Mouse (Mus musculus) limb, embryonic 15.5 days (tissue): ENCODE data around the gene Traf7. TPM values are rescaled to one million over a fixed set of nuclear protein-coding genes. Genes with fewer than 3 reads are reported as not detected.

ENCODE experiments used
- ATAC-seq: fragments of 200-750 bp; cut with Nextera tagmentation; 2 replicates; pipeline ENCODE4 v1.8.0; 2017; ENCODE audit warnings: low read depth, moderate TSS enrichment; ENCODE audit not compliant: insufficient number of reproducible peaks, low FRiP score, low TSS enrichment
- H3K27ac ChIP-seq: fragments of 300-500 bp; sonication (generic); 2 replicates; pipeline ENCODE4 v1.5.1; 2015; ENCODE audit warnings: moderate library complexity, mild to moderate bottlenecking, inconsistent platforms
- H3K27me3 ChIP-seq: fragments of 300-500 bp; sonication (generic); 2 replicates; pipeline ENCODE4 v1.6.1; 2015; ENCODE audit warnings: inconsistent platforms
- H3K36me3 ChIP-seq: fragments of 300-500 bp; sonication (generic); 2 replicates; pipeline ENCODE4 v1.6.1; 2015; ENCODE audit warnings: inconsistent platforms
- H3K4me1 ChIP-seq: fragments of 300-500 bp; sonication (generic); 2 replicates; pipeline ENCODE4 v1.6.1; 2015; ENCODE audit warnings: inconsistent platforms
- H3K4me2 ChIP-seq: fragments of 300-500 bp; sonication (generic); 2 replicates; pipeline ENCODE4 v1.6.1; 2015; ENCODE audit warnings: mild to moderate bottlenecking, inconsistent platforms
- H3K4me3 ChIP-seq: fragments of 300-500 bp; sonication (generic); 2 replicates; pipeline ENCODE4 v1.5.1; 2015; ENCODE audit warnings: mild to moderate bottlenecking, inconsistent platforms
- H3K9ac ChIP-seq: fragments of 300-500 bp; sonication (generic); 2 replicates; pipeline ENCODE4 v1.6.1; 2015; ENCODE audit warnings: inconsistent platforms
- H3K9me3 ChIP-seq: fragments of 300-500 bp; sonication (generic); 2 replicates; pipeline ENCODE4 v1.6.1; 2016; ENCODE audit warnings: inconsistent platforms
- WGBS: fragments of 180-500 bp; shearing (Covaris S2); methylation state at CpG from one replicate; pipeline ENCODE4 v1.1.7; 2015; 5-methylcytosine and 5-hydroxymethylcytosine counted together
- polyA plus RNA-seq: library from polyadenylated mRNA; unstranded; fragments of >200 nt; fragmentation: Nextera tagmentation; extraction: Ambion mirVana; gene quantifications from 2 replicates; pipeline ENCODE4 v1.2.1, GENCODE M21; 2015

Gene Traf7
- polyA plus RNA-seq, 1 experiment from 2014 or later: 89.8 TPM

GRCm38 (mm10) chr17:24481027-24481815 is 46.5 kb downstream of the Traf7 start:
- Histone ChIP-seq H3K4me2 (no peak overlapping the region), H3K27me3 (no peaks in the 10 kb centered on the region), H3K4me1 (peaks cover 18% of the 10 kb centered on the region), H3K4me3 (no peak overlapping the region), H3K9ac (no peak overlapping the region), H3K36me3 (peaks cover 14% of the 10 kb centered on the region), H3K27ac (no peak overlapping the region), H3K9me3 (no peaks in the 10 kb centered on the region)
- no peak for ATAC-seq
- WGBS: 96% methylated on average over 20 of the region's 20 CpGs

GRCm38 (mm10) chr17:24480201-24480826 is 47.4 kb downstream of the Traf7 start:
- H3K27me3 ChIP-seq: no peaks in the 10 kb centered on the region
- no peak overlapping the region for H3K4me3 ChIP-seq
- H3K9me3 ChIP-seq: no peaks in the 10 kb centered on the region
- no peak overlapping the region for H3K27ac ChIP-seq
- no peak overlapping the region for H3K4me2 ChIP-seq
- H3K4me1 ChIP-seq: peaks cover 14% of the 10 kb centered on the region
- no peak overlapping the region for H3K9ac ChIP-seq
- peaks cover 23% of the 10 kb centered on the region for H3K36me3 ChIP-seq
- WGBS: 46% methylated on average over 3 of the region's 3 CpGs
- ATAC-seq: no peak

GRCm38 (mm10) chr17:24479431-24479830 is 48.3 kb downstream of the Traf7 start:
- H3K4me2 ChIP-seq: no peak overlapping the region
- H3K4me3 ChIP-seq: peak overlapping the region; percentile 87
- no peak overlapping the region for H3K9ac ChIP-seq
- H3K9me3 ChIP-seq: no peaks in the 10 kb centered on the region
- 28% methylated on average over 1 of the region's 1 CpGs for WGBS
- peaks cover 12% of the 10 kb centered on the region for H3K4me1 ChIP-seq
- H3K27ac ChIP-seq: no peak overlapping the region
- H3K27me3 ChIP-seq: no peaks in the 10 kb centered on the region
- ATAC-seq: no peak
- peaks cover 32% of the 10 kb centered on the region for H3K36me3 ChIP-seq

GRCm38 (mm10) chr17:24478663-24479380 is 48.9 kb downstream of the Traf7 start, which contains the start of gene Mlst8:
TSS of gene Mlst8 (minus strand) at chr17:24479078.
- Histone ChIP-seq H3K4me2 (peak within 1 kb of the TSS; percentile 57), H3K36me3 (peaks cover 38% of the 10 kb centered on the region), H3K27ac (peak within 1 kb of the TSS; percentile 95), H3K27me3 (no peaks in the 10 kb centered on the region), H3K9ac (peak within 1 kb of the TSS; percentile 75), H3K4me1 (peaks cover 18% of the 10 kb centered on the region), H3K4me3 (peak within 1 kb of the TSS; percentile 87), H3K9me3 (no peaks in the 10 kb centered on the region)
- peak; percentile 88 for ATAC-seq
- WGBS: under 1% methylated on average over 48 of the region's 48 CpGs

- ATAC-seq: no peak
- WGBS: 49% methylated on average over 11 of the region's 11 CpGs
- peak overlapping the region; percentile 57 for H3K4me2 ChIP-seq
- no peaks in the 10 kb centered on the region for H3K9me3 ChIP-seq
- H3K4me1 ChIP-seq: peaks cover 25% of the 10 kb centered on the region
- peak overlapping the region; percentile 95; the same call in 1 of the 2 replicates for H3K27ac ChIP-seq
- no peaks in the 10 kb centered on the region for H3K27me3 ChIP-seq
- H3K9ac ChIP-seq: peak overlapping the region; percentile 75
- H3K4me3 ChIP-seq: peak overlapping the region; percentile 87
- H3K36me3 ChIP-seq: peaks cover 42% of the 10 kb centered on the region
Measured at GRCm38 (mm10) chr17:24477985-24478600, 49.6 kb downstream of the Traf7 start.

- H3K9ac ChIP-seq: no peak overlapping the region
- WGBS: 90% methylated on average over 20 of the region's 20 CpGs
- H3K4me1 ChIP-seq: peaks cover 33% of the 10 kb centered on the region
- peaks cover 42% of the 10 kb centered on the region for H3K36me3 ChIP-seq
- 0 out of 2 replicates have a peak overlapping the region, but pooled peaks have one; percentile 87 for H3K4me3 ChIP-seq
- H3K27ac ChIP-seq: no peak overlapping the region
- no peak for ATAC-seq
- no peaks in the 10 kb centered on the region for H3K27me3 ChIP-seq
- H3K9me3 ChIP-seq: no peaks in the 10 kb centered on the region
- no peak overlapping the region; the same call in 1 of the 2 replicates for H3K4me2 ChIP-seq
Measured at GRCm38 (mm10) chr17:24477053-24477984, 50.4 kb downstream of the Traf7 start.

- no peak for ATAC-seq
- H3K4me1 ChIP-seq: peaks cover 44% of the 10 kb centered on the region
- no peaks in the 10 kb centered on the region for H3K9me3 ChIP-seq
- no peak overlapping the region for H3K9ac ChIP-seq
- peaks cover 42% of the 10 kb centered on the region for H3K36me3 ChIP-seq
- H3K27me3 ChIP-seq: no peaks in the 10 kb centered on the region
- H3K27ac ChIP-seq: no peak overlapping the region
- H3K4me2 ChIP-seq: no peak overlapping the region
- H3K4me3 ChIP-seq: no peak overlapping the region
- WGBS: 91% methylated on average over 10 of the region's 10 CpGs
Measured at GRCm38 (mm10) chr17:24476022-24476776, 51.5 kb downstream of the Traf7 start.

GRCm38 (mm10) chr17:24475586-24475985 is 52.2 kb downstream of the Traf7 start:
- H3K27me3 ChIP-seq: no peaks in the 10 kb centered on the region
- no peak for ATAC-seq
- H3K4me1 ChIP-seq: peaks cover 50% of the 10 kb centered on the region
- no peak overlapping the region for H3K9ac ChIP-seq
- H3K4me2 ChIP-seq: no peak overlapping the region
- WGBS: 89% methylated on average over 6 of the region's 6 CpGs
- no peak overlapping the region for H3K27ac ChIP-seq
- H3K36me3 ChIP-seq: peaks cover 42% of the 10 kb centered on the region
- no peaks in the 10 kb centered on the region for H3K9me3 ChIP-seq
- H3K4me3 ChIP-seq: no peak overlapping the region

GRCm38 (mm10) chr17:24474557-24474956 is 53.2 kb downstream of the Traf7 start:
- no peak for ATAC-seq
- Histone ChIP-seq H3K4me2 (no peak overlapping the region), H3K9ac (no peak overlapping the region), H3K4me1 (peaks cover 48% of the 10 kb centered on the region), H3K4me3 (no peak overlapping the region), H3K27ac (peak overlapping the region; percentile 30; the same call in 1 of the 2 replicates), H3K36me3 (peaks cover 42% of the 10 kb centered on the region), H3K9me3 (no peaks in the 10 kb centered on the region), H3K27me3 (no peaks in the 10 kb centered on the region)
- 80% methylated on average over 5 of the region's 5 CpGs for WGBS

- no peaks in the 10 kb centered on the region for H3K27me3 ChIP-seq
- H3K9ac ChIP-seq: no peak within 1 kb of the TSS
- H3K27ac ChIP-seq: peak within 1 kb of the TSS; percentile 30; the same call in 1 of the 2 replicates
- H3K36me3 ChIP-seq: peaks cover 42% of the 10 kb centered on the region
- no peaks in the 10 kb centered on the region for H3K9me3 ChIP-seq
- WGBS: 69% methylated on average over 6 of the region's 6 CpGs
- no peak within 1 kb of the TSS for H3K4me3 ChIP-seq
- peaks cover 48% of the 10 kb centered on the region for H3K4me1 ChIP-seq
- no peak for ATAC-seq
- no peak within 1 kb of the TSS for H3K4me2 ChIP-seq
Measured at GRCm38 (mm10) chr17:24473612-24474275, 54.0 kb downstream of the Traf7 start, which contains the start of gene Bricd5. TSS of gene Bricd5 (plus strand) at chr17:24473884.
